Mouse (Mus musculus) urinary bladder, postnatal 10 days (tissue): ENCODE measurements around the gene Pts.

Experiments used
- DNase-seq: peaks from one replicate; pipeline ENCODE4 v3.0.0; 2022; ENCODE audit warnings: low spot score

Pts gene

DNA sequence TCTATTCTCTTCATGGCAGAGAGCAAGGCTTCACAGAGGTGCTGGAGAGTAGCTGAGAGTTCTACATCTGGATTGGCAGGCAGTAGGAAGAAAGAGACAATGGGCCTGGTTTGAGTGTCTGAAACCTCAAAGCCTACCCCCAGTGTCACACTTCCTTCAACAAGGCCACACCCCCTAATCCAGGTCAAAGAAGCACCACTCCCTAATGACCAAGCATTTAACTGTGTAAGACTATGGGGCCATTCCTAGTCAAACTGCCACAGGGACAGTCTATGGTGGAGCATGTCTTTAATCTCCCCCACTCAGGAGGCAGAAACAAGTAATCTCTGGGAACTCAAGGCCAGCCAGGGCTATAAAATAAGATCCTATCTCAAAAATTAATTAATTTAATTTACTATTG lies 37.7 kb downstream of the Pts start:
- DNase-seq, result no peak

DNA sequence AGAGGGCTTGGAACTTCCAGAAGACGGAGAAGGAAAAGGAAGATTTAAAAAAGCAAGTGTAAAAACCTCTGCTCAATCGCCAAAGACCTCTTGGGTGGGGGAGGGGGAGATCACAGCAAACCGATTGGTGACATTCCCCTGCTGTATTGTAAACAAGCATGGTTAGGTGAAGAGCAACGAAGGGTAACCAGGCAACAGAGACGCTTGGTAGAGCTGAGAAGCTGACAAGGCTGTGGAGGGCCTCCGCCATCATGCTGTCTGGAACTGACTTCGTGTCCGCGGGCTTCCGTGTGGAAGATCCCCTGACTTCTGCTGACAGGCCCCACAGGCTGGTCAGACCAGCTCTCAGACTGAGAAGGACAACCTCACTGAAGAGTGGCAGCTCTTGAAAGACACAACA lies 43.0 kb downstream of the Pts start:
- no peak for DNase-seq

DNA sequence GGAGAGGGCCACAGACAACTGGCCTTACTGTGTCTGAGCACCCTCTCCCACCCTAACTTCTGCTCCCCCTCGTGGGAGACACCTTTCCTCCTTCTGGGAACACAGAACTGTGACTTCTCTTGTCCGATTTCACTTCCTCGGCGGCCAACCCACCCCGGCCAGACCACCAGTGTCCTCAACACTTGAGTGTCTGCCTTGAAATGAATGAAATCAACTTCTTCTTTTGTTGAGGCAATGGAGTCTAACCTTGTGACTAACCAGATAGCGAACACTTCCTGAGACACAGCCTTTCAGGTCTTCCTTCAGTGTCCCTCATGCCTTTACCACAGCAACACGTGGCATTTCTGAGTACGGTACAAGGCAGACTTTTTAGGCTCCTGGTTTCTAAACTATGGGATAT lies 45.8 kb downstream of the Pts start:
- DNase-seq, result no peak

DNA sequence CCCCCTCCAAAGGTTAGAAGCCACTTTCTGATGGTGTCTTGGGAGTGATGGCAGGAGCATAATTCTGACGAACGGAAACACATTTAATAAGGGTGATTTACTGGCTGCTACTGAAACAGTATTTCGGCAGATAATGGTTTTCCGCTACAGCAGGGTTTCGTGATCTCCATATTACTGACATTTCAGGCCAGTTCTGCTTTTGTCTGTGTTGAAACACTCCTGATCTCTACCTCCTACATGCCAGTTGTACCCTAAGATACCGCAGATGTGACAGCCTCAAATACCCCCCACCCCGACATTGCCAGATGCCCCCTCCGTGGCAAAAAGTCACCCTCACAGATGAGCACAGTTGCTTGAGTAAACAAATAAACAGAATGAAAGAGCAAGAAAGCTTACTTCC lies 49.0 kb downstream of the Pts start:
- no peak for DNase-seq

DNA sequence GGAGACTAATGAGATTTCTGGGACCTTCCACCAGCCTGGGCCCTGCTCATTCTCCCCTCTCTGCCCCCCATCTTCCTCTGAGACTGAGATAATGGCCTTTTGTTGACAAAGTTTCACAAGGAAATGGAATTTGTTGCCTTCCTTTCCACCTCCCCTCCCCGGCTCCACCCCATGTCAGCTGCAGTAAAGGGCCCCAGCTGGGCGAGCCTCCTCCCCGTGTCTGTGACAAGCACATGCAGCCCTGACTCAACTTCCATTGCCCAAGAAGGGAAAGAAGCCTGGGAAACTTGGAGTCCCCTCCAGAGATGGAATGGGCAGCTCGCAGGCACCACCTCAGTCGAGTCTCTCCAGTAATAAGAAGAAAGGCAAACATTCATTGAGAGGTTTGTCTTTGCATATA lies 49.7 kb downstream of the Pts start:
- DNase-seq, result no peak

DNA sequence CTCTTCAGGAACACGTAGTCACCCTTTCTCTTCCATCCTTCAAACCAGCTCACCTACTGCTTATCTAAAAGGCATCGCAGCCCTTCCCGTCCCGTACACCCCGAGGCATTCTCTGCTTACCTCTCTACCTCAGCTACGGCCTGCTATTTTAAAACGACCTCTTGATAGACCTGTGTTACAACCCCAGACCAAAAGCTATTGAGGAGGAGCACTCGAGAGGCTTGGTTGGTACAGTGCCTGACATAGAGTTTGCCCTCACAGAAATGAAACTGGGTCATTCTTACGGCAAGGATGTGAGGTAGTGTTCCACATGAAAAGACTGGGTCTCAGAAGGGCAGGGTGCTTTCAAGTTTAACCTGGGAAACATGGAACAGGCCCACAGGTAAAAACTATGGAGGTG lies 51.3 kb downstream of the Pts start:
- DNase-seq, result no peak

DNA sequence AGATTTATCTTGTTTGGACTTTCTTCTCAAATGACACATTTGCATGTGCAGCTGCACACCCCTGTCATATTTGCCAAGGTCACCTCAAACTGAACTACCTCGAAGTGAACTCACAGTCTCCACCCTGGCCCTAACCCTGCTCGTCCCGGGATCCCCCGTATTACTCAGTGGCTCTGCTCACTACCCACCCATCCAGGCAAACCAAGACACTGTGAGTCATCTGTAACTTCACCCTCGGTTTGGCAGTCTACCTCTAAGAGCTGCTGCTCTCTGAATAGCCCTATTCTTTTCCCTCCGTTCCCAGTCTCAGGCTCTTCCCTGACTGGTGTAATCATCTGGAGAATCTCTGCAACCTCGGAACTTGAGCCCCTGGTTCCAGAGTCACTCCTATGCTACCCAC lies 51.9 kb downstream of the Pts start:
- DNase-seq, result no peak

DNA sequence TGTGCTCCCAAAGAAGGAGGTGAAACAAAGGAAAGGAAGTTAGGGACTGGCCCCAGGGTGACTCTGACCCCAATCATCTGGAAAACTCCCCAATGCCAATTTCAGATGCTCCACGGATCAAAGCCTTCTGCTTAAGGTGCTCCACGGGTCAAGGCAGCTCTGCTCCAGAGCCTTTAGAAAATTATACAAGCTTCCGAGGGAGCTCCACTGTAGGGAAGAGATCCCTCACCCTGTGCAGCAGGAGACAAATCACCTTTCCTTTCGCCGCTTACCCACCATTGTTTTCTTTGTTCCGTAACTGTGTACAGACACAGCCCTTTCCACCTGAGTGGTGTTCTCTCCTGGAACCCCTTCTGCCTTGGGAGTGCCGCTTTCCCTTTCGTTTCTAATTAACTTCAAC lies 52.8 kb downstream of the Pts start:
- DNase-seq, result no peak

DNA sequence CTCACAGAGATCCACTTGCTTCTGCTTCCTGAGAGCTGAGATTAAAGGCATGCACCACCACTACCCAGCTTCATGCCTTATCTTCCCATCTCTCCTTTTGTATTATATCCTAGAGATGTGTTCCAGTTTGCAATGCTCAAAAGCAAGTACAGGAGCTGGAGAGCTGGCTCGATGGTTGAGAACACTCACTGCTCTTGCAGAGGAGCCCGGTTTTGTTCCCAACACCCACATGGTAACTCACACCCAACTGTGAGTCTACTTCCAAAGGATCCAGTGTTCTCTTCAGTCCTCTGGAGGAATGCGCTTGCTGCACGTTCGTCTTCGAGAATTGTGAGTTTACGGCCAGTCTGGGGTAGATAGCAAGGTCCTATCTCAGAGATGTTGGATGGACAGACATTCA lies 53.2 kb downstream of the Pts start:
- DNase-seq, result no peak
